Mouse (Mus musculus): ENCODE measurements around the gene Elmo1.

Elmo1 gene

GRCm38 (mm10) chr13:20512317-20513240, 422.2 kb downstream of the Elmo1 start:
- in situ Hi-C loops (cut with MseI, MboI): no loop called here

- in situ Hi-C loops (cut with MseI, MboI): no loop called here
Measured at GRCm38 (mm10) chr13:20514721-20515120, 424.3 kb downstream of the Elmo1 start.

DNA sequence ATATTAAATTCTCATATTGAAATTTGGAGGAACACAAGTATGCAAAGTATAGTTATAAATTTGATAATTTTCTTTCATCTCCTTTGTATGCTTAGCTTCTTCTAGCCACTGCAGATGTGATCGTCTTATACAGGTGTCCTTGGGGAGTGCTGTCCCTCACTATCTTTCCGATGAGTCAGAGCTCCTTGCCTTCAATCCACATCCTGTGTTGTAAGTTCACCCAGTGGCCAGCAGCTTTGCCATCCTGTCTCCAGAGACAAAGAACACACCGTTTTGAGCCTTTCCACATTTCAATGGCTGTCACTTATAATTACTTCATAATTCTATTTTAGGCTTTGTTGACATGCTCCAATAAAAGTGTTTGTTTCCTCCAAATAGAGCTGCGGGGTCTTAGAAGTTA, 425.7 kb downstream of the Elmo1 start:
- in situ Hi-C loops (cut with MseI, MboI): no loop called here

GRCm38 (mm10) chr13:20517702-20518101, 427.3 kb downstream of the Elmo1 start:
- in situ Hi-C loops (cut with MseI, MboI): no loop called here

- in situ Hi-C loops (cut with MseI, MboI): no loop called here
Measured at GRCm38 (mm10) chr13:20521492-20521891, 431.1 kb downstream of the Elmo1 start.

- in situ Hi-C loops (cut with MseI, MboI): no loop called here
Measured at GRCm38 (mm10) chr13:20523671-20524070, 433.3 kb downstream of the Elmo1 start.

GRCm38 (mm10) chr13:20525844-20526243, 435.4 kb downstream of the Elmo1 start:
- in situ Hi-C loops (cut with MseI, MboI): no loop called here

DNA sequence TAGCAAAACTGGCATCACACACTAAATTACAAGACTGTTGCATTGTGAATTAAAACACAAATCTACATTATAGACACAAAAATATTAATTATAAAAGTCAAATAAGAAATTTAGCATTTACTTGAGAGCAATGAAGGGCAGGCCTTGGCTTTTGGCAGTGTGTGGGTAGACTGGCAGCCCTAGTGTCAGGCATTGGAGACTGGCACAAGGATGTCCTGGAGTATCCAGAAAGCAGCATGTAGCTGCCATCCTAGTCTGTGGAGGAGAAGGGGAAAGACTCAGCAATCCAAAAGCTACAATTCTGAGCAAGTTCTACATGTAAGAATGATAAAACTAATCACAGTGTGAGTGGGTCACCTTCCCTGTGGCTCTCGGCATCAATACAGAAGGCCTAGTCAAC, 446.7 kb downstream of the Elmo1 start:
- in situ Hi-C loops (cut with MseI, MboI): no loop called here

DNA sequence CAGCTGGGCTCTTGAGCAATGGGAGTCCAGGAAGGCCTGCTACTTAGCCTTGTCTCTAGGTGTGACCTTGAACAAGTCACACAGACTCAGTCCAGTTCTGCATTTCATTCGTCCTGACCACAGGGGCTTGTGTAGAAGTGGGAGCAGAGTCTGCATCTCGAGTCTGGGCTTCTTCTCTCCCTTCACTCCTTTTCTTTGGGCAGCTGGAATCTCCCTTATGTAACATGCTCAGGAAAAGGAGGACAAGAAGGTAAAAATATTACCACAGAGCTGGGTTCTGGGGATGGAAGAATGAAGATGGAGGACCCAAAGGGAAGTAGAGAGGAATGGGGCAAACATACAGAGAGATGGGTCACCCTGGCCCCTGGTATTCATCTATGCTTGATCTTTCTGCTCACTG, 447.1 kb downstream of the Elmo1 start:
- in situ Hi-C loops (cut with MseI, MboI): no loop called here

DNA sequence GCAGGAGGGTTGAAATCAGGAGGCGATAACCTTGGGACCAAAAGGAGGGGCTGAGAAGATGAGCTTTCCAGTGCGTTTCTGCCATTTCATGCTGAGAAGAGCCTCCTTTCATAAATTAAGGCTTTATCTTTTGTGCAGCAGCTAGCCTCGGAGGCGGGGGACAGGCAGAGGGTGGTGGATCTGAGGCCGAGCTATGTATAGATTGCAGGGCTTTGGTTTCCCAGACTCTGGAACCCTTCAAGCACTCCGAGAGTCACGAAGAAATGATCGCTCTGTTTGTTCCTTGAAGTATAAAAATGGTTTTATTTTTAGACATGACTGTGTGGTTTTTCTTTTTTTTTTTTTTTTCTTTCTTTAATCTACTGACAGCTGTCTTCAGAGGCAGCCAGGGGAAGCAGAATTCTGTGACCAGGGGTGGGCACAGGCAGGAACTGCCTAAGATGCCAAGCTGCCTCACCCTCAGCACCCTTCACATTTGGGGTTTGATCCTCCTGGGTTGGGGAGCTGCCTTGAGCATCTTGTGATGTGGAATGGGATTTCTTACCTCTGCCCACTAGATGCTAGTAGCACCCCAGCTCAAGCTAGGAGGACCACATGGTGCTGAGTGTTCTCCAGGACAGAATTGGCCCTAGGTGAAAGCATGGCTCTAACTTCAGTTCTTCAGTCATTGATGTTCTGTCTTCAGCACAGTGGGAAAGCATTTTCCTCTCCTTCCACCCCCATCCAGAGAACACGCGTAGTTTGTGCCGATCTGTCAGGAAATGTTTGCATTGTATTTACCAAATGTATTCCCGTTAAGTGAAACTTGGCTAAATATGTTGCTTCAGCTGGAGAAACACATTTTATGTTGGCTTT, 448.0 kb downstream of the Elmo1 start:
- in situ Hi-C loops (cut with MseI, MboI): no loop called here

DNA sequence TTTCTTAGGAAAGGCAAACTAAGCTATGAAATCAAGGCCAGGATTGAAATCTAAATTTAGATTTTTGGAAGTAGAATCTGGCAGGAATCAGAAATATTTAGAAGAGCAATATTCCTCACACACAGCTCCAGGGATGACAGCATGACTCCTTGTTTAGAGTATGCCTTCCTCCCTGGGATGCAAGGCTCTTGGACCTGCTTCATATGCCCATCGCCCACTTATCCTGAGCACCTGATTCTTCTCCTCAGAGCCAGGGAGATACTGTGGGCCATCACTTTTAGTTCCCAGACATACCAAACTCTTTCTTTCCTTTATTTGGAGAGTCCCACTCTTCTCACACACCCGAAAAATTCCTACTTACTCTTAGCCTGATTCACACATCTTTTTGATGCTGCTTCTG, 449.2 kb downstream of the Elmo1 start:
- in situ Hi-C loops (cut with MseI, MboI): no loop called here

- in situ Hi-C loops (cut with MseI, MboI): no loop called here
Measured at GRCm38 (mm10) chr13:20546568-20547204, 456.3 kb downstream of the Elmo1 start.

GRCm38 (mm10) chr13:20549983-20550382, 459.6 kb downstream of the Elmo1 start:
- in situ Hi-C loops (cut with MseI, MboI): no loop called here

- in situ Hi-C loops (cut with MseI, MboI): no loop called here
Measured at GRCm38 (mm10) chr13:20551559-20551958, 461.2 kb downstream of the Elmo1 start.

DNA sequence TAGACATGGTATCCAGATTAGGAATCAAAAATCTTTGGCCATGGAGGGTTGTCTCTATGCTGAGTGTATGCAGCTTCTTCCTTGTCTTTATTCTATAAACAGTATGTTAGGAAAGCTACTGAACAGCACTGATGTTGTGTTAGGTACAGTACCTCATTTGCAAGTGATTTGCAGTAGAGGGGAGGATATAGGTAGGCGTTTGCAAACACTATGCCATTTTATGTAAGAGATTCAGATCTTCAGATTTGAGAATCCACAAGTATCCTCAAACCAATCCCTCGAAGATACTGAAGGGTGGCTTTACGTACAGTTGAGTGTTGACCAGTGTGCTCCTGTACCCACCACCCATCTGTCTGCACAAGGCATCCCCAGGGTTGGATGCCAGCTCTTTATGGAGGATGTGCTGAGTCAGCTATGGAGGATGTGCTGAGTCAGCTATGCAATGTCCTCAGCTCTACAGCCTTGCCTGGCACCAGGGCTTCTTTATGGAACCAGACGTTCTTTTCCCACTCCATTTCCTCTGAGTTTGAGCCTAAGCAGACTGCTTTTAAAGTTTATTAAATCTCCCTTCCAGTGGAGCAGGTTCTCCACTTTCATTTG, 465.6 kb downstream of the Elmo1 start:
- in situ Hi-C loops (cut with MseI, MboI): no loop called here

GRCm38 (mm10) chr13:20556739-20557138, 466.3 kb downstream of the Elmo1 start:
- in situ Hi-C loops (cut with MseI, MboI): no loop called here

GRCm38 (mm10) chr13:20557156-20557555, 466.8 kb downstream of the Elmo1 start:
- in situ Hi-C loops (cut with MseI, MboI): no loop called here

DNA sequence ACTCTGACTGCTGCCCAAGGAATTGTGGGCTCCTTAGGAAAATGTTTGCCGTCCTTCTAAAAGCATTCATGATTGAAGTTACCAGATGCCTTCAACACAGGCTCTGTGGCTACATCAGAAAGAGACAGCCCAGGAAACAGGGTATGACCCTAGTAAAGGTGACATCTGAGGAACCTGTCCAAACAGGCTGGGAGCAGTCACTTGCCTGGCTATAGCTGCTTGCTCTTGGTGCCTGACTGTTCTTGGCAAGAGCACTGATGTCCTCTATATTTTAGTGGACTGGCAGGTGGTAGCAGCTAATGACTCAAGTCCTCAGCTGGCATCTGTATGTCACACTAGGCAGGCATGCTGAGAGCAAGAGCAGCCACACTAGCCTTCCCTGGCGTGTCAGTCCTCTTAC, 468.0 kb downstream of the Elmo1 start:
- in situ Hi-C loops (cut with MseI, MboI): no loop called here

DNA sequence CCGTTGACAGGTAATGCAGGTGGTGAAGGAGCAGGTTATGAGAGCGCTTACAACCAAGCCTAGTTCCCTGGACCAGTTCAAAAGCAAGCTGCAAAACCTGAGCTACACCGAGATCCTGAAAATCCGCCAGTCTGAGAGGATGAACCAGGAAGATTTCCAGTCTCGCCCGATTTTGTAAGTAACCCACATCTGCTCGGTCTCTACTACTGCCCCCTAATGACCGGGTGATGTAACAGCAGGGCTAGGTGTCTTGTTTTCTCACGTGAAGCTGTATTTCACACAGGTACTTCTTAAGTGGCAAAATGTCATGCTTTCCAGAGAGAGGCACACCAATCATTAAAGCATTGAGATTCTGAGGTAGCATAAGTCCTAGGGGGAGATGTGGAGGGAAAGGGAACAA, 474.0 kb downstream of the Elmo1 start:
- in situ Hi-C loops (cut with MseI, MboI): no loop called here

DNA sequence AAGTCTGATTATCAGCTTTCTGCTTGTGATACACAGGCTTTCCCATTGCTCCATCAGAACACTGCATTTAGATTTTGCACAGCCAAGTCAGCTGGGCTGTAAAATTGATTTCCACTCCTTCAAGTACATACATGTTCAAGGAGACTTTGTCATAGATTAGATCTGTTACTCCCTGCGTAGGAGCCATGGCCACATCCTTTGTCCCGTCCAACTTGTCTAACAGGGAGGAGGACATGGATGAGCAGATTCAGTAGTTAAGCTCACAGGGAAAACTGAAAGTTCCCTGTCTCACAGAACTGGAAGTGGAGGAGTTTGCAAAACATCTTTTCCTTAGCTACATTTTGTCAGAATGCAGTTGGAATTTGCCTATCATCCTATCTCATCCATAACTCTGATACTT, 484.8 kb downstream of the Elmo1 start:
- in situ Hi-C loops (cut with MseI, MboI): no loop called here

DNA sequence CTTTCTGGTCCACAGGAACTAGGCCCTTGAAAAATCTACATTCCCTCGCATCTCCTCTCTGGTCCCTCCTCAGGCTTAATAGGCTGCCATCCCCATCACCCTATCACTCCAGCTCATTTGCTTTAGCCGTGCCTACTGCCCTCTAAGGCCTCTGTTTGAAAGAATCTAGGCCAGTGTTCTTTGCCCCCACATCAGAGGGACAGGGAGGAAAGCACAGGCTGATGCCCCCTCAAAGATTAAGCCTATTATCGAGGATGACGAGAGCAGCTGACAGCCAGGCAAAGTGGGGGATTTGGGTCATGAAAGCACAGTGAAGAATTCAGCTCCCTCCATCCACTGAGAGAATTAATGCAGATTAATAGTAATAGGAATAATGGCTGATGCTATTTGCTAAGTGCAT, 495.5 kb downstream of the Elmo1 start:
- in situ Hi-C loops (cut with MseI, MboI): no loop called here

GRCm38 (mm10) chr13:20586462-20586861, 496.1 kb downstream of the Elmo1 start:
- in situ Hi-C loops (cut with MseI, MboI): no loop called here
